20 mouse cellular contexts compared by ENCODE assay signal in the genomic region with DNA sequence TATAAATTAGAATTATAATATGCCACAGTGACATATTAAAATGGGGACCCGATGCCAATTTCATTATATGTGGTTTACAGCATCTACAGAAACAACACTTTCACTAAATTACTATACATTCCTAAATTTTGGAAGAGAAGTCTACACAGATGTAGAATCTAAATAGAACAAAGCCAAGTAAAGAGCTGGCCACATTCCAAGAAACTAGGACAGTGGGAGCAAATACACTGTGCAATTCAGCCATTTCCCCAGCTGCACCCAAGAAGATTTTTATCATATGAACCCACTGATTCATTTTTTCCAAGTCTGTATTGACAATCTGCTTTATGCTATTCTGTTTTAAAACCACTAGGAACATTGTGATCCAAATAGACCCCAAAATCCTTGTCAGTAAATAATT.
DNase-seq lines count a peak whose midpoint lies in the region; TF ChIP-seq lines count a peak whose summit lies in the region.
"Had no signal": no experiment of that assay in that cellular context is flagged by ENCODE, and none has a peak within 500 bp of the region (broad histone marks: within the 10 kb centered on the region; RNA-seq: fewer than 3 reads in every experiment).

No protein-coding gene starts in this region.

- no peak overlapping the region for H3K27ac ChIP-seq in left cerebral cortex, adult 2 months
- H3K27ac ChIP-seq: forebrain, embryonic 12.5 days; gastrocnemius, adult 2 months; hindbrain, embryonic 12.5 days; kidney, postnatal 0 days; limb, embryonic 15.5 days; liver, embryonic 14.5 days; stomach, postnatal 0 days had no signal

- H3K4me3 ChIP-seq in left cerebral cortex, adult 2 months, result no peak overlapping the region
- H3K4me3 ChIP-seq: forebrain, embryonic 12.5 days; gastrocnemius, adult 2 months; hindbrain, embryonic 12.5 days; limb, embryonic 15.5 days had no signal

- intact Hi-C loops in left cerebral cortex, postnatal 14 days (cut with DNase I), result no loop called here
- intact Hi-C loops in left cerebral cortex, adult 2 months (cut with DNase I), result no loop called here

- no peak for TF ChIP-seq CTCF in left cerebral cortex, adult 2 months (IDR thresholded peaks at IDR 0.05)

- DNase-seq in cerebellum, postnatal 10 days, result peak; percentile 2 to 3
- no peak for DNase-seq in cerebellum, adult 11 months
- peak; percentile 7 to 56 for DNase-seq in frontal cortex, adult 2 months (ENCODE audit: extremely low spot score in 1 of 2, low spot score in 1 of 2)
- DNase-seq in frontal cortex, postnatal 25 days (ENCODE audit: low spot score in 2 of 2), result no peak
- DNase-seq in left cerebral cortex, postnatal 14 days (ENCODE audit: low spot score in 2 of 2), result peak; percentile 37 to 51
- no peak for DNase-seq in left cerebral cortex, adult 2 months (ENCODE audit: extremely low spot score in 1 of 2, low spot score in 2 of 2)
- peak; percentile 26 to 30 for DNase-seq in right cerebral cortex, postnatal 10 days (ENCODE audit: low spot score in 2 of 2)
- DNase-seq in right cerebral cortex, postnatal 4 days, result no peak
- DNase-seq: adrenal gland, adult 8-10 months; cerebellum, adult 9-10 months; gastrocnemius, adult 2 months; kidney, adult 2 months; lung, postnatal 4 days; midbrain, embryonic 14.5 days had no signal

Comparison
In these comparisons a context has a peak if more than half of its experiments do, and no peak if none do; other contexts are left out.
1. DNase-seq: peak in cerebellum, postnatal 10 days (2 of 2), frontal cortex, adult 2 months (2 of 2), left cerebral cortex, postnatal 14 days (2 of 2) and right cerebral cortex, postnatal 10 days (2 of 2); none in cerebellum, adult 11 months (single experiment), frontal cortex, postnatal 25 days (0 of 2), left cerebral cortex, adult 2 months (0 of 2) and right cerebral cortex, postnatal 4 days (single experiment).